Mouse (Mus musculus): Measurements from ENCODE around the gene Lonrf3. TPM values are rescaled to one million over a fixed set of nuclear protein-coding genes. Genes with fewer than 3 reads are reported as not detected.
A peak's percentile ranks its signal among the peaks of the same experiment; 100 is the strongest.

Gene Lonrf3
- total RNA-seq (2022), result 10 to 100 TPM; 24.1 to 26.3 (median 25.1) TPM

GRCm38 (mm10) chrX:36328271-36329039 is at the start of gene Lonrf3:
Lonrf3 (plus strand) TSS chrX:36328353.
- peak; percentile 61 to 75 for DNase-seq (ENCODE audit: low spot score in 2 of 2)

- no peak for DNase-seq (ENCODE audit: low spot score in 2 of 2)
Measured at GRCm38 (mm10) chrX:36278750-36279149, 49.4 kb upstream of the Lonrf3 start.

- peak; percentile 35 to 44 for DNase-seq (ENCODE audit: low spot score in 2 of 2)
Measured at GRCm38 (mm10) chrX:36311420-36311819, 16.7 kb upstream of the Lonrf3 start.

GRCm38 (mm10) chrX:36327491-36328255 is 480 bp upstream of the Lonrf3 start:
- no peak for DNase-seq (ENCODE audit: low spot score in 2 of 2)

GRCm38 (mm10) chrX:36329040-36329649 is 992 bp downstream of the Lonrf3 start:
- DNase-seq (ENCODE audit: low spot score in 2 of 2), result no peak

GRCm38 (mm10) chrX:36329849-36330411 is 1.8 kb downstream of the Lonrf3 start:
- DNase-seq (ENCODE audit: low spot score in 2 of 2), result peak in 1 of 2 experiments; percentile 14

- DNase-seq (ENCODE audit: low spot score in 2 of 2), result peak in 1 of 2 experiments; percentile 22
Measured at GRCm38 (mm10) chrX:36352446-36352845, 24.3 kb downstream of the Lonrf3 start.

GRCm38 (mm10) chrX:36385340-36385739 is 57.2 kb downstream of the Lonrf3 start:
- DNase-seq (ENCODE audit: low spot score in 2 of 2), result no peak

GRCm38 (mm10) chrX:36389971-36390370 is 61.8 kb downstream of the Lonrf3 start:
- DNase-seq (ENCODE audit: low spot score in 2 of 2), result peak; percentile 77 to 81

- DNase-seq (ENCODE audit: low spot score in 2 of 2), result no peak
Measured at GRCm38 (mm10) chrX:36390503-36390902, 62.4 kb downstream of the Lonrf3 start.

GRCm38 (mm10) chrX:36392672-36393071 is 64.5 kb downstream of the Lonrf3 start:
- DNase-seq (ENCODE audit: low spot score in 2 of 2), result peak in 1 of 2 experiments; percentile 17

- DNase-seq (ENCODE audit: low spot score in 2 of 2), result no peak
Measured at GRCm38 (mm10) chrX:36393279-36393678, 65.1 kb downstream of the Lonrf3 start.

GRCm38 (mm10) chrX:36400980-36401379 is 72.8 kb downstream of the Lonrf3 start, which contains the start of gene Gm6268:
Gm6268 (plus strand) TSS chrX:36401280.
- DNase-seq (ENCODE audit: low spot score in 2 of 2), result no peak

GRCm38 (mm10) chrX:36402316-36402715 is 74.2 kb downstream of the Lonrf3 start:
- DNase-seq (ENCODE audit: low spot score in 2 of 2), result no peak

Small RNA genes lying within 50 kb of the gene (microRNA-seq; reads per million reads assigned to microRNA genes)
- 0 reads per million in 2 experiments for gene Gm44485

Other genes with a start within 250 kb of the Lonrf3 start
- gene Il13ra1, start 216.2 kb upstream of the Lonrf3 start, total RNA-seq (2022), result 1 to 10 TPM; 4.0 to 9.2 (median 5.9) TPM
- gene Zcchc12, start 132.4 kb upstream of the Lonrf3 start, total RNA-seq (2022), result 10 to 100 TPM; 47.1 to 54.1 (median 48.1) TPM
- not detected for gene Gm6268, start 72.9 kb downstream of the Lonrf3 start, total RNA-seq (2022)
- gene Gm14569, start 163.5 kb downstream of the Lonrf3 start, total RNA-seq (2022), result 1 to 10 TPM in 2 of 4 experiments, under 1 TPM in 1, not detected in 1; 0.50 to 2.0 (median 1.5) TPM

Data from layer of hippocampus, adult 8-10 months (tissue).